Mouse (Mus musculus): ENCODE results near the gene Lmo2.

DNA sequence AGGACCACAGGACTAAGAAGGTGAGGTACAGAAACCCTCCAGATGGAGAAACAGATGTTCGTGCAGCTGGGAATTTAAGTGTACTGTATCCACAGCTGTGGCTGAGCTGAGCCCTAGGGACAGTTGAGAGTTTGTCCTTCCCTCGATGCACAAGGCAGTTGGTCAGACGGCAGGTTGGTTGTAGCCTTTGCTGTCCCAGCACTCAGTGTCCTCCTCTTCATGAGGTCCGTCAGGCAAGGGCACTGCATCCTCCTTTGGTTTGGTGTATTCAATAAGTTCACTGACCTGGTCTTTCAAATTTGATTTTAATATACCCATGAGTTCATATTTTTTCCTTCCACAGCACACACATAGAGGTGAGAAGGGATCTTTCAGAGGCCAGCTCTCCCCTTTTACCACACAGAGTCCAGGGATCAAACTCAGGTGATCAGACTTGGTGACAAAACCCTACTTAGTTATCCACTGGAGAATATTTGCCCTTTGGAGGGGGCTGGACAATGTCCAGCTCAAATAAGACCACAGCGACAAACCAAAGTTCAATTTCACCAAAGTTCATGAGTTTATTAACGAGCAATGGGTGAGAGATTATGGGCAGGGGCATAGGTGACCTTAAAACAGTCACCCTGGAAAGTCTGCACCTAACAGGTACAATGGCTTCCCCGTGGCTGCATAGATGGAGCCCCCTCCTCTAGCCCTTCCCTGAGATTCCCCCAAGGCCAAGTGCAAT lies 50.2 kb downstream of the Lmo2 start:
- TF ChIP-seq CTCF (IDR thresholded peaks at IDR 0.05; ENCODE audit: low read depth) (no peak), EP300 (optimal IDR thresholded peaks at IDR 0.05) (no peak)
